Mouse (Mus musculus) megakaryocyte, embryonic 14.5 days (primary cell): ENCODE data around the gene Ckap5.

Source experiments
- FLI1 ChIP-seq: IDR thresholded peaks from 2 replicates; pipeline ENCODE4 v1.6.1; 2012; ENCODE audit warnings: low read length, inconsistent platforms, mixed read lengths
- GATA1 ChIP-seq: IDR thresholded peaks from 3 replicates; pipeline ENCODE4 v1.6.1; 2012; ENCODE audit warnings: mixed read lengths, low read length, inconsistent platforms, borderline replicate concordance

DNA sequence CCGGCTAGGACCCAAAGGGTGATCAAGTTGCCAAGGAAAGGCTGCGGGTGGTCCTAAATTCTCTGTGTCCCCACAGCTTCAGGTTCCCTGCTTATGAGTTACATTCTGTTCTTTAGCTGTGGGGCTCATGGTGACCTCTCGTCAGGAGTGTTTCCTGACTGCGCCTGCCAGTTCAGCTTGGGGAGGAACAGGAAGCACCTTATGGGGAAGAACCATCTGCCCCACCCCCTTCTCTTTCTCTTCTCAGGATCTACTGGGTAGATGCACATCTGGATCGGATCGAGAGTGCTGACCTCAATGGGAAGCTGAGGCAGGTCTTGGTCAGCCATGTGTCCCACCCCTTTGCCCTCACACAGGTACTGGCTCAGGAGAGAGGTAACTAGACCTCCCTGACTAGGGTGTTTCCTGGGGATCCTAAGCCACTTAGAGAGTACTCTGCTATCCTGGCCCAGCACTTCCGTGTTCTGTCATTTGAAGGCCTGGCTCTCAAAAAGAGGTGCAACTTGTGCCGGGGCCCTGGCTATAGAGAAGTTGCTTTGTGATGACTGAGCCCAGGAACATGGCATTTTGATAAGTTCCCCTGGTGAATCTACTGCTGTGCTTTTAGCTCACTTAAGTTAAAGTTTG, 28.4 kb upstream of the Ckap5 start:
- TF ChIP-seq GATA1 (no peak), FLI1 (no peak)
